Mouse (Mus musculus) liver, embryonic 14.5 days (tissue): Measurements from ENCODE around the gene Caml. TPM values are rescaled to one million over a fixed set of nuclear protein-coding genes. Genes with fewer than 3 reads are reported as not detected.

Experiments used
- ATAC-seq: fragments of 200-750 bp; cut with Nextera tagmentation; 2 replicates; pipeline ENCODE4 v1.8.0; 2017; ENCODE audit warnings: moderate number of reproducible peaks, mild to moderate bottlenecking, moderate library complexity; ENCODE audit not compliant: insufficient read depth
- DNase-seq, 3 experiments: peaks; one replicate each; pipeline ENCODE4 v3.0.0-alpha.2; 2012 to 2013; ENCODE audit warnings: low read depth in 3 of 3, low spot score in 3 of 3
- H3K27ac ChIP-seq: fragments of 300-500 bp; sonication (generic); 2 replicates; pipeline ENCODE4 v1.5.1; 2014; ENCODE audit warnings: moderate library complexity, mild to moderate bottlenecking, control low read depth, inconsistent platforms
- H3K27me3 ChIP-seq: fragments of 300-500 bp; sonication (generic); 2 replicates; pipeline ENCODE4 v1.6.1; 2014; ENCODE audit warnings: mild to moderate bottlenecking, low read length, moderate library complexity; ENCODE audit not compliant: control insufficient read depth, insufficient read depth
- H3K36me3 ChIP-seq: fragments of 300-500 bp; sonication (generic); replicated peaks from 2 replicates; pipeline ENCODE4 v1.6.1; 2014; ENCODE audit warnings: low read depth; ENCODE audit not compliant: control insufficient read depth, insufficient read depth
- H3K4me1 ChIP-seq, 2 experiments: fragments of 200-500 bp in 1 of 2; fragments of 300-500 bp in 1 of 2; sonication (generic) in 1 of 2; replicated peaks; 2 replicates each; pipeline ENCODE4 v1.6.1; 2012 to 2014; ENCODE audit warnings: antibody characterized with exemption in 1 of 2, inconsistent platforms in 1 of 2, low read length in 1 of 2; ENCODE audit not compliant: control insufficient read depth in 2 of 2, insufficient read depth in 2 of 2
- H3K4me2 ChIP-seq: fragments of 300-500 bp; sonication (generic); 2 replicates; pipeline ENCODE4 v1.6.1; 2014; ENCODE audit warnings: low read depth, mild to moderate bottlenecking, control low read depth, moderate library complexity
- H3K4me3 ChIP-seq, 2 experiments: fragments of 200-500 bp in 1 of 2; fragments of 300-500 bp in 1 of 2; sonication (generic) in 1 of 2; 2 replicates each; pipeline ENCODE4 v1.5.1; 2012 to 2014; ENCODE audit warnings: low read depth in 2 of 2, low read length in 2 of 2, mild to moderate bottlenecking in 2 of 2, control low read depth in 1 of 2, inconsistent platforms in 1 of 2, moderate library complexity in 1 of 2; ENCODE audit not compliant: insufficient read depth in 1 of 2
- H3K9ac ChIP-seq: fragments of 300-500 bp; sonication (generic); replicated peaks from 2 replicates; pipeline ENCODE4 v1.6.1; 2014; ENCODE audit warnings: mild to moderate bottlenecking, control low read depth, moderate library complexity
- H3K9me3 ChIP-seq: fragments of 300-500 bp; sonication (generic); 2 replicates; pipeline ENCODE4 v1.6.1; 2016; ENCODE audit warnings: low read length, mixed read lengths; ENCODE audit not compliant: control insufficient read depth
- CTCF ChIP-seq: IDR thresholded peaks from 2 replicates; pipeline ENCODE4 v1.5.1; 2016; ENCODE audit warnings: antibody characterized with exemption, low read depth, control low read depth
- EP300 ChIP-seq: IDR thresholded peaks from 2 replicates; pipeline ENCODE4 v1.6.1; 2016; ENCODE audit warnings: antibody characterized with exemption, low read depth
- WGBS: fragments of 180-500 bp; shearing (Covaris S2); extraction: QIAGEN DNeasy Blood & Tissue Kit; methylation state at CpG from one replicate; pipeline ENCODE4 v1.1.7; 2014; ENCODE audit not compliant: insufficient replicate concordance; 5-methylcytosine and 5-hydroxymethylcytosine counted together
- polyA plus RNA-seq, 2 experiments: library from polyadenylated mRNA; depleted of rRNA in 1 of 2; stranded (reverse) in 1 of 2; unstranded in 1 of 2; fragments of >200 nt; fragmentation: Nextera tagmentation in 1 of 2; extraction: Ambion mirVana in 1 of 2; gene quantifications; 2 replicates each; pipeline versions ENCODE4 v1.2.1 to v1.2.3; 2012 to 2014

The Caml gene
- polyA plus RNA-seq, 2 experiments: 12.4 to 13.4 TPM

DNA sequence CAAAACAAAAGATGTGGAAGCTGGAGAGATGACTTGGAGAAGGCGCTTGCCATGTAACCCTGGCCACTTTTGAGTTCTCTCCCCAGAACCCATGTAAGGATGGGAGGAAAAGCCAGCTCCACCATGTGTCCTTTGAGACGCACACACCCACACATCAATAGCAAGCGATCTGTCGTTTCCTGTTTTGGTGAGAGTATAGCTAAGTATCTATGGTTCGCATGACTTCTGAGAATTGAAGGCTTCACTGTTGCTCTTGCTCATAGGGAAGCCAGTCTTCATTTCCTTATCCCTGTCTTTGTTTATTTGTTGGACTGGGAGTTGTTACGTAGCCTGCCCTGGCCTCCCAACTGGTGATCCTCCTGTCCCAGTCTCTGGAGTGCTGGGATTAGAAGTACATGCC is 49.9 kb downstream of the Caml start:
- H3K9ac ChIP-seq: no peak overlapping the region
- WGBS: 87% methylated on average over 6 of the region's 6 CpGs
- H3K4me2 ChIP-seq: no peak overlapping the region
- no peak overlapping the region for H3K4me3 ChIP-seq
- H3K4me1 ChIP-seq: no peaks in the 10 kb centered on the region
- TF ChIP-seq CTCF (no peak), EP300 (no peak)
- DNase-seq: no peak
- H3K9me3 ChIP-seq: no peaks in the 10 kb centered on the region
- no peaks in the 10 kb centered on the region for H3K27me3 ChIP-seq
- ATAC-seq: no peak
- H3K36me3 ChIP-seq: peaks cover 70% of the 10 kb centered on the region
- no peak overlapping the region for H3K27ac ChIP-seq

DNA sequence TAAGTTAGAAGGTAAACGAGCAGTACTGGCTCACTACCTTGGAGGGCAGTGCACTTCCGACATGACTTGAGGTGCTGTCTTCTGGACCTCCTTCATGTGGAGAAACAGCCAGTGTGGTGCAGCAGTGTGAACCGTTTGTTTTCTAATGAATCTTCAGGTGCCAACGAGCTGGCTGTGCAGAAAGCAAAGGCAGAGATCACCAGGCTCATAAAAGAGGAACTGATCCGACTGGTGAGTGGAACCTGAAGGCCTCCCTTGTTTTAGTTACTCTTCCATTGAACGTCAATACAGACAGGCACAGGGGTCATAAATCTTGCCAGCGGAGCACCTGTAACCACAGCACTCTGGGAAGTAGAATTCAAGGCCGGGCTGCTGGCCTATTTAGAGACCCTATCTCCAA is 54.6 kb downstream of the Caml start:
- 62% methylated on average over 8 of the region's 8 CpGs for WGBS

More for the DNA sequence above, 54.6 kb downstream of the Caml start:
- peaks cover 51% of the 10 kb centered on the region for H3K36me3 ChIP-seq
- no peak for DNase-seq
- H3K9ac ChIP-seq: no peak overlapping the region
- H3K4me2 ChIP-seq: no peak overlapping the region
- no peak overlapping the region for H3K27ac ChIP-seq
- H3K9me3 ChIP-seq: no peaks in the 10 kb centered on the region
- H3K4me3 ChIP-seq: no peak overlapping the region
- no peak for ATAC-seq
- H3K27me3 ChIP-seq: no peaks in the 10 kb centered on the region
- no peak for TF ChIP-seq CTCF
- TF ChIP-seq EP300: no peak
- no peaks in the 10 kb centered on the region for H3K4me1 ChIP-seq

Other genes starting within 250 kb of the Caml start
- 0.01 TPM in 1 of 2 replicates, not detected in the other for gene Slc34a1, start 224.8 kb upstream of the Caml start, polyA plus RNA-seq (2012; rRNA removed)
- not detected in 2 replicates for gene Slc34a1, start 224.8 kb upstream of the Caml start, polyA plus RNA-seq (2014; fragmentation: Nextera tagmentation; extraction: Ambion mirVana)
- not detected in 2 replicates for gene Pfn3, start 207.8 kb upstream of the Caml start, polyA plus RNA-seq (2012; rRNA removed)
- gene Pfn3, start 207.8 kb upstream of the Caml start, polyA plus RNA-seq (2014; fragmentation: Nextera tagmentation; extraction: Ambion mirVana): not detected in 2 replicates
- gene F12, start 196.2 kb upstream of the Caml start, polyA plus RNA-seq (2012; rRNA removed): 53.4 and 68.7 TPM in 2 replicates
- gene F12, start 196.2 kb upstream of the Caml start, polyA plus RNA-seq (2014; fragmentation: Nextera tagmentation; extraction: Ambion mirVana): 72.0 and 82.0 TPM in 2 replicates
- gene Grk6, start 177.9 kb upstream of the Caml start, polyA plus RNA-seq (2012; rRNA removed): 21.0 and 26.1 TPM in 2 replicates
- 22.6 and 25.7 TPM in 2 replicates for gene Grk6, start 177.9 kb upstream of the Caml start, polyA plus RNA-seq (2014; fragmentation: Nextera tagmentation; extraction: Ambion mirVana)
- gene Prr7, start 158.7 kb upstream of the Caml start, polyA plus RNA-seq (2012; rRNA removed): 0.32 and 0.62 TPM in 2 replicates
- 0.14 TPM in 1 of 2 replicates, not detected in the other for gene Prr7, start 158.7 kb upstream of the Caml start, polyA plus RNA-seq (2014; fragmentation: Nextera tagmentation; extraction: Ambion mirVana)
- gene Dbn1, start 134.9 kb upstream of the Caml start, polyA plus RNA-seq (2012; rRNA removed): 5.1 and 5.3 TPM in 2 replicates
- gene Dbn1, start 134.9 kb upstream of the Caml start, polyA plus RNA-seq (2014; fragmentation: Nextera tagmentation; extraction: Ambion mirVana): 3.7 and 4.1 TPM in 2 replicates
- 11.5 and 13.7 TPM in 2 replicates for gene Pdlim7, start 109.3 kb upstream of the Caml start, polyA plus RNA-seq (2012; rRNA removed)
- gene Pdlim7, start 109.3 kb upstream of the Caml start, polyA plus RNA-seq (2014; fragmentation: Nextera tagmentation; extraction: Ambion mirVana): 15.3 and 18.6 TPM in 2 replicates
- 4.7 and 4.8 TPM in 2 replicates for gene Dok3, start 93.7 kb upstream of the Caml start, polyA plus RNA-seq (2012; rRNA removed)
- 2.9 and 3.0 TPM in 2 replicates for gene Dok3, start 93.7 kb upstream of the Caml start, polyA plus RNA-seq (2014; fragmentation: Nextera tagmentation; extraction: Ambion mirVana)
- gene Ddx41, start 86.3 kb upstream of the Caml start, polyA plus RNA-seq (2012; rRNA removed): 18.9 and 29.4 TPM in 2 replicates
- 23.6 and 27.0 TPM in 2 replicates for gene Ddx41, start 86.3 kb upstream of the Caml start, polyA plus RNA-seq (2014; fragmentation: Nextera tagmentation; extraction: Ambion mirVana)
- gene Fam193b, start 51.9 kb upstream of the Caml start, polyA plus RNA-seq (2012; rRNA removed): 18.3 and 20.9 TPM in 2 replicates
- 4.0 and 5.0 TPM in 2 replicates for gene Fam193b, start 51.9 kb upstream of the Caml start, polyA plus RNA-seq (2014; fragmentation: Nextera tagmentation; extraction: Ambion mirVana)
- 36.9 and 58.3 TPM in 2 replicates for gene Tmed9, start 49.3 kb upstream of the Caml start, polyA plus RNA-seq (2012; rRNA removed)
- gene Tmed9, start 49.3 kb upstream of the Caml start, polyA plus RNA-seq (2014; fragmentation: Nextera tagmentation; extraction: Ambion mirVana): 19.5 and 20.7 TPM in 2 replicates
- gene B4galt7, start 23.1 kb upstream of the Caml start, polyA plus RNA-seq (2012; rRNA removed): 5.5 and 5.8 TPM in 2 replicates
- gene B4galt7, start 23.1 kb upstream of the Caml start, polyA plus RNA-seq (2014; fragmentation: Nextera tagmentation; extraction: Ambion mirVana): 1.8 and 1.9 TPM in 2 replicates
- 9.8 and 19.3 TPM in 2 replicates for gene Ddx46, start 12.0 kb downstream of the Caml start, polyA plus RNA-seq (2012; rRNA removed)
- gene Ddx46, start 12.0 kb downstream of the Caml start, polyA plus RNA-seq (2014; fragmentation: Nextera tagmentation; extraction: Ambion mirVana): 17.4 and 19.2 TPM in 2 replicates
- gene B230219D22Rik, start 70.1 kb downstream of the Caml start, polyA plus RNA-seq (2012; rRNA removed): 14.7 and 17.4 TPM in 2 replicates
- gene B230219D22Rik, start 70.1 kb downstream of the Caml start, polyA plus RNA-seq (2014; fragmentation: Nextera tagmentation; extraction: Ambion mirVana): 8.4 and 9.7 TPM in 2 replicates
- gene Txndc15, start 91.6 kb downstream of the Caml start, polyA plus RNA-seq (2012; rRNA removed): 8.8 and 10.4 TPM in 2 replicates
- 26.7 and 28.5 TPM in 2 replicates for gene Txndc15, start 91.6 kb downstream of the Caml start, polyA plus RNA-seq (2014; fragmentation: Nextera tagmentation; extraction: Ambion mirVana)
- 19.7 and 25.1 TPM in 2 replicates for gene Pcbd2, start 104.4 kb downstream of the Caml start, polyA plus RNA-seq (2012; rRNA removed)
- 35.7 and 40.9 TPM in 2 replicates for gene Pcbd2, start 104.4 kb downstream of the Caml start, polyA plus RNA-seq (2014; fragmentation: Nextera tagmentation; extraction: Ambion mirVana)
- gene Catsper3, start 161.6 kb downstream of the Caml start, polyA plus RNA-seq (2012; rRNA removed): 0.03 TPM in 1 of 2 replicates, not detected in the other
- 0.13 TPM in 1 of 2 replicates, not detected in the other for gene Catsper3, start 161.6 kb downstream of the Caml start, polyA plus RNA-seq (2014; fragmentation: Nextera tagmentation; extraction: Ambion mirVana)
- 0.09 and 0.24 TPM in 2 replicates for gene Pitx1, start 213.2 kb downstream of the Caml start, polyA plus RNA-seq (2012; rRNA removed)
- not detected in 2 replicates for gene Pitx1, start 213.2 kb downstream of the Caml start, polyA plus RNA-seq (2014; fragmentation: Nextera tagmentation; extraction: Ambion mirVana)